Mouse (Mus musculus) C2C12 (cell line): ENCODE results near the gene Prkab1. TPM values are rescaled to one million over a fixed set of nuclear protein-coding genes. Genes with fewer than 3 reads are reported as not detected.

Source experiments
- H3K27me3 ChIP-seq: one replicate; pipeline ENCODE4 v1.6.1; 2011; ENCODE audit not compliant: control insufficient read depth, insufficient read depth, insufficient read length
- H3K36me3 ChIP-seq: one replicate; pipeline ENCODE4 v1.6.1; 2011; ENCODE audit not compliant: control insufficient read depth, insufficient read depth
- H3K4me3 ChIP-seq: one replicate; pipeline ENCODE4 v1.5.1; 2011; ENCODE audit warnings: mild to moderate bottlenecking, control low read depth; ENCODE audit not compliant: poor library complexity, insufficient read depth, severe bottlenecking
- H3K79me2 ChIP-seq: one replicate; pipeline ENCODE4 v1.6.1; 2011; ENCODE audit not compliant: control insufficient read depth, insufficient read depth
- H3K79me3 ChIP-seq: one replicate; pipeline ENCODE4 v1.6.1; 2011; ENCODE audit warnings: low read depth, control low read depth
- H3ac ChIP-seq: one replicate; pipeline ENCODE3; 2011; ENCODE audit warnings: low read depth; ENCODE audit not compliant: control insufficient read depth, insufficient read length
- CEBPB ChIP-seq: IDR thresholded peaks from one replicate; pipeline ENCODE4 v1.6.1; 2011; ENCODE audit warnings: low read depth, mild to moderate bottlenecking, control low read depth, moderate library complexity
- CTCF ChIP-seq: IDR thresholded peaks from one replicate; pipeline ENCODE4 v1.5.1; 2011; ENCODE audit not compliant: control insufficient read depth, insufficient read depth, insufficient read length
- FOSL1 ChIP-seq: IDR thresholded peaks from one replicate; pipeline ENCODE4 v1.8.0; 2011; ENCODE audit warnings: mild to moderate bottlenecking, low read length; ENCODE audit not compliant: poor library complexity, insufficient read depth, severe bottlenecking
- MAX ChIP-seq: IDR thresholded peaks from one replicate; pipeline ENCODE4 v1.6.1; 2011; ENCODE audit warnings: mild to moderate bottlenecking, control low read depth
- MYOD1 ChIP-seq: IDR thresholded peaks from one replicate; pipeline ENCODE4 v1.6.1; 2011; ENCODE audit warnings: low read depth; ENCODE audit not compliant: control insufficient read depth, insufficient read length
- MYOG ChIP-seq: IDR thresholded peaks from one replicate; pipeline ENCODE4 v1.6.1; 2011; ENCODE audit not compliant: control insufficient read depth, insufficient read length; ENCODE audit errors: extremely low read depth
- USF1 ChIP-seq: IDR thresholded peaks from one replicate; pipeline ENCODE4 v1.6.1; 2011; ENCODE audit warnings: low read depth, mild to moderate bottlenecking, control low read depth, moderate library complexity
- polyA plus RNA-seq: library from polyadenylated mRNA; unstranded; fragments of >200 nt; fragmentation: generic; extraction: Trizol; gene quantifications from one replicate; pipeline ENCODE4 v1.2.1, GENCODE M21; 2012; ENCODE audit warnings: missing spikeins

The Prkab1 gene
- polyA plus RNA-seq, 1 experiment = 48.6 TPM

- H3K27me3 ChIP-seq = no peaks in the 10 kb centered on the region
- TF ChIP-seq FOSL1 (no peak), CEBPB (no peak), MYOG (no peak), USF1 (no peak), MAX (no peak), CTCF (no peak), MYOD1 (no peak)
- no peaks in the 10 kb centered on the region for H3K79me3 ChIP-seq
- H3K36me3 ChIP-seq = no peaks in the 10 kb centered on the region
- H3K79me2 ChIP-seq = no peaks in the 10 kb centered on the region
- H3ac ChIP-seq = no peak overlapping the region
- H3K4me3 ChIP-seq = no peak overlapping the region
Measured at GRCm38 (mm10) chr5:116046246-116046645, 21.9 kb upstream of the Prkab1 start.

- TF ChIP-seq MAX (no peak), USF1 (no peak), CTCF (no peak), MYOG (no peak), FOSL1 (no peak), CEBPB (no peak), MYOD1 (no peak)
- no peaks in the 10 kb centered on the region for H3K79me2 ChIP-seq
- H3K27me3 ChIP-seq = peaks cover 2% of the 10 kb centered on the region
- no peak overlapping the region for H3K4me3 ChIP-seq
- H3K36me3 ChIP-seq = no peaks in the 10 kb centered on the region
- no peak overlapping the region for H3ac ChIP-seq
- H3K79me3 ChIP-seq = no peaks in the 10 kb centered on the region
Measured at GRCm38 (mm10) chr5:116045581-116045980, 21.3 kb upstream of the Prkab1 start.

DNA sequence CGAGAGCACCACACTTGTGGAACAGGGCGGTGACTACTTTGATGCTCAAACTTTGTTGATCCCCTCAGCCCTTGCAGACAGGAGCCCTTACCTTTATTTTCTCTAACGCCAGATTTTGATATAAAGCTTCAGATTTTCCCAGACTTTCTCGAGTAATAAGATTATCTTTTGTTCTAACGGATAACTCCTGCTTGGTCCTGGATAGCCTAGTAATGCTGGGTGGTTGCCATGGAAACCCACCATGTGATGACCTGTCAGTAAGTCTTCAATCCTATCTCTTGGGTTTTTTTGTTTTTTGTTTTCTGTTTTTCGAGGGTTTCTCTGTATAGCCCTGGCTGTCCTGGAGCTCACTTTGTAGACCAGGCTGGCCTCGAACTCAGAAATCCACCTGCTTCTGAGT lies 17.9 kb upstream of the Prkab1 start:
- Histone ChIP-seq H3ac (no peak overlapping the region), H3K36me3 (no peaks in the 10 kb centered on the region), H3K79me3 (no peaks in the 10 kb centered on the region), H3K4me3 (no peak overlapping the region), H3K79me2 (no peaks in the 10 kb centered on the region), H3K27me3 (peaks cover 11% of the 10 kb centered on the region)
- TF ChIP-seq FOSL1 = no peak
- TF ChIP-seq MYOG = no peak
- no peak for TF ChIP-seq MAX
- no peak for TF ChIP-seq CTCF
- no peak for TF ChIP-seq MYOD1
- TF ChIP-seq CEBPB = no peak
- no peak for TF ChIP-seq USF1

GRCm38 (mm10) chr5:116039706-116040105 lies 15.4 kb upstream of the Prkab1 start:
- TF ChIP-seq MYOD1 = no peak
- no peak for TF ChIP-seq FOSL1
- no peak for TF ChIP-seq MAX
- no peak for TF ChIP-seq MYOG
- Histone ChIP-seq H3ac (no peak overlapping the region), H3K4me3 (no peak overlapping the region), H3K79me3 (no peaks in the 10 kb centered on the region), H3K36me3 (no peaks in the 10 kb centered on the region), H3K79me2 (no peaks in the 10 kb centered on the region), H3K27me3 (peaks cover 24% of the 10 kb centered on the region)

DNA sequence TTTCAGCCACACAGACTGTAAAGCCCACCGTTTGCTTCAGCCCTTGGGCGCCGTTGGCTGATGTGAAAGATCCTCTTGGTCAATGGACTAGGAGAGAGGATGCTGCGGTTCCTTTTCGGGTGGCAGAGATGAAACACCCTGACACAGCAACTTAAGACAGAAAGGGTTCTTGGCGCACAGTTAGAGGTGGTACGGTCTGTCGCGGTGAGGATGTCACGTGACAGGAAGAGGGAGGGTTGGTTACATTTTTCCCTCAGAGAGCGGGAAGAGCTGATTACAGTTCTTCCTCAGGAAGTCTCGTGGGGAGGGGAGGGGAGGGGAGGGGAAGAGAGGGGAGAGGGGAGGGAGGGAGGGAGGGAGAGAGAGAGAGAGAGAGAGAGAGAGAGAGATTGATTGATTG lies 13.4 kb upstream of the Prkab1 start:
- H3K4me3 ChIP-seq = no peak overlapping the region
- H3K79me3 ChIP-seq = no peaks in the 10 kb centered on the region
- TF ChIP-seq FOSL1 (no peak), CEBPB (no peak), MAX (no peak), MYOG (no peak), USF1 (no peak), CTCF (no peak), MYOD1 (no peak)
- no peaks in the 10 kb centered on the region for H3K79me2 ChIP-seq
- H3K27me3 ChIP-seq = peaks cover 26% of the 10 kb centered on the region
- no peak overlapping the region for H3ac ChIP-seq
- no peaks in the 10 kb centered on the region for H3K36me3 ChIP-seq

- H3K27me3 ChIP-seq = peaks cover 27% of the 10 kb centered on the region
- H3K79me2 ChIP-seq = no peaks in the 10 kb centered on the region
- no peak overlapping the region for H3K4me3 ChIP-seq
- no peak overlapping the region for H3ac ChIP-seq
- no peaks in the 10 kb centered on the region for H3K36me3 ChIP-seq
- no peak for TF ChIP-seq CTCF
- no peak for TF ChIP-seq USF1
- no peak for TF ChIP-seq FOSL1
- TF ChIP-seq MYOG = no peak
- no peak for TF ChIP-seq CEBPB
- no peak for TF ChIP-seq MYOD1
- TF ChIP-seq MAX = no peak
- no peaks in the 10 kb centered on the region for H3K79me3 ChIP-seq
Measured at GRCm38 (mm10) chr5:116036465-116036864, 12.2 kb upstream of the Prkab1 start.
